Mouse (Mus musculus): ENCODE measurements around the gene AU040320. TPM values are rescaled to one million over a fixed set of nuclear protein-coding genes. Genes with fewer than 3 reads are reported as not detected.

The AU040320 gene
- polyA plus RNA-seq, 1 experiment from 2014 or later, result 28.2 TPM

DNA sequence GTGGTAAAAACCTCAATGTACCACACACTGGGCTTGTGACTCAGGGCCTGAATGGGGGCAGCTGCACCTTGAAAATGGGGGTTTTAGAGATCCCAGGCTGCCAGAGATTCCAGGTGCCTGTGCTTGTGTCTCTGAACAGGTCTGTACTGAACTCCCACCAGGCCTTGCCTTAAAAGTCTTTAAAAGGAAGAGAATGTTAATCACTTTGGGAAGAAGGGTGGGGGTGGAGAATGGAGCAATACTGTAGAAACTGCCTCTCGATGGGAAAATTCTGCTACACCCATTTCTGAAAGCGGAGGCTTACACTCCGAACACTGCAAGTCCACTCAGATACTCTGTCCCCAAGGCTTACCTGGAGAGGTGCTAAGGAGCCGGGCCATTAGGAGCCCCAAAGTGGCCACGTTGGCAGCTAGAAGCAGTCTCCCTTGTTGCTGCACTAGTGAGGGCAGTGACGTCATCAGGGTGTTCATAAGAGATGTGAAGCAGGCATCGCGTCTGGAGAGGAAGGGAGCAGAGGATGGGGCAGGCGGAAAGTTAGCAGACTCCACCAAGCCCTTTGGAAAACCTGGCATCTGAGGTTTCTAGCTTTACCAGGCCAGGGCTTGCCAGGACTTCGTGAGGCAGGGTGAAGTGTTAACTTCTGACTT is 7.0 kb upstream of the AU040320 start:
- no peak overlapping the region for H3K4me3 ChIP-seq (ENCODE audit: low read depth, low read length)
- H3K9ac ChIP-seq (ENCODE audit: low read length), result no peak overlapping the region
- no peaks in the 10 kb centered on the region for H3K27me3 ChIP-seq (replicated peaks; ENCODE audit: control insufficient read depth, insufficient read depth, low read length)
- no peak for DNase-seq (ENCODE audit: low spot score)
- no peak for ATAC-seq
- H3K27ac ChIP-seq (ENCODE audit: low read depth, low read length), result no peak overlapping the region
- no peak overlapping the region for H3K4me2 ChIP-seq (ENCODE audit: low read length)
- H3K4me1 ChIP-seq (ENCODE audit: control insufficient read depth, insufficient read depth, low read length), result peaks cover 18% of the 10 kb centered on the region
- H3K36me3 ChIP-seq (ENCODE audit: control insufficient read depth, insufficient read depth, low read length), result peaks cover 57% of the 10 kb centered on the region
- WGBS, result 80% methylated on average over 10 of the region's 10 CpGs
- H3K9me3 ChIP-seq (replicated peaks; ENCODE audit: control insufficient read depth, low read length), result no peaks in the 10 kb centered on the region

DNA sequence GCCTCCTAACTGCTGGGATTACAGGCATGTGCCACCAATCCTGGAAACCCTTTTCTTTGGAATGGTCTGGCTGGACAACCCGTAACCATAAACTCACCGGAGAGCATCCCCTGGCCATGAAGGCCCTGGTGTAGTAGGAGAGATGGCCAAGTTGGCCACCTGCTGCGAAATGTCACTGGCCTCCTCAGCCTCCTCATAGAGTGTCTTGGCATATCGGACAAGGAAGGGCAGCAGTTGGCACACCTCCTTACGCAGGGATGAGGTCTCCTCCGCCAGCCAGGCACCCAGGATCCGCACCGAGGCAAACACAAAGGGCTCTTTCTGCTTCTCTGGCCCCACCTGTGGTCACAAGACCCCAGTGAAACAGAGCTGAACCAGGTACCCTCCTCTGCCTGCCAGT is 5.0 kb upstream of the AU040320 start:
- ATAC-seq (no peak), DNase-seq (ENCODE audit: low spot score) (no peak)
- Histone ChIP-seq H3K27ac (ENCODE audit: low read depth, low read length) (no peak overlapping the region), H3K27me3 (replicated peaks; ENCODE audit: control insufficient read depth, insufficient read depth, low read length) (no peaks in the 10 kb centered on the region), H3K4me1 (ENCODE audit: control insufficient read depth, insufficient read depth, low read length) (peaks cover 28% of the 10 kb centered on the region), H3K4me2 (ENCODE audit: low read length) (no peak overlapping the region), H3K4me3 (ENCODE audit: low read depth, low read length) (no peak overlapping the region), H3K9me3 (replicated peaks; ENCODE audit: control insufficient read depth, low read length) (no peaks in the 10 kb centered on the region), H3K9ac (ENCODE audit: low read length) (0 out of 2 replicates have a peak overlapping the region, but pooled peaks have one; percentile 29), H3K36me3 (ENCODE audit: control insufficient read depth, insufficient read depth, low read length) (peaks cover 57% of the 10 kb centered on the region)
- 91% methylated on average over 8 of the region's 8 CpGs for WGBS

DNA sequence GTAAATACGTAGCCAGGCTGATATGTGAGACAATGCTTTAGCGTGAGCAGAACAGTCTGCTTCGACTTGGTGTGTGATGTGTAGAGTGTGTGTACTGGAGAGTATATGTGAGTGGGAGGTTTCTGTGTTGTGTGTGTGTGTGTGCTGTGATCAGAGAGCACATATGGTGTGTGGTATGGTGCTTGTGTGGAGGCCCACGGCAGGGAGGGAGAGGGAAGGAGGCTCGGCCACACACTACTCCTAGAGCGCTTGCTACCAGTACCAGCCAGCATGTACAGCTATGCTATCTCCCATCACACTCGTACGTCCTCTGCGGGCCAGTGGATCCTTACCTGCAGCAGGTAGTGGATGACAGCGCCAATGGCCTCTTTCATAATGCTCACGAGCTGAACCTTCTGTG is 3.8 kb upstream of the AU040320 start:
- H3K9me3 ChIP-seq (replicated peaks; ENCODE audit: control insufficient read depth, low read length), result no peaks in the 10 kb centered on the region
- peak overlapping the region; percentile 29; the same call in 1 of the 2 replicates for H3K9ac ChIP-seq (ENCODE audit: low read length)
- H3K36me3 ChIP-seq (ENCODE audit: control insufficient read depth, insufficient read depth, low read length), result peaks cover 48% of the 10 kb centered on the region
- peak overlapping the region; percentile 44; the same call in 1 of the 2 replicates for H3K27ac ChIP-seq (ENCODE audit: low read depth, low read length)
- H3K27me3 ChIP-seq (replicated peaks; ENCODE audit: control insufficient read depth, insufficient read depth, low read length), result no peaks in the 10 kb centered on the region
- peaks cover 32% of the 10 kb centered on the region for H3K4me1 ChIP-seq (ENCODE audit: control insufficient read depth, insufficient read depth, low read length)
- ATAC-seq (no peak), DNase-seq (ENCODE audit: low spot score) (no peak)
- 84% methylated on average over 11 of the region's 11 CpGs for WGBS
- peak overlapping the region; percentile 29 for H3K4me2 ChIP-seq (ENCODE audit: low read length)
- no peak overlapping the region for H3K4me3 ChIP-seq (ENCODE audit: low read depth, low read length)

DNA sequence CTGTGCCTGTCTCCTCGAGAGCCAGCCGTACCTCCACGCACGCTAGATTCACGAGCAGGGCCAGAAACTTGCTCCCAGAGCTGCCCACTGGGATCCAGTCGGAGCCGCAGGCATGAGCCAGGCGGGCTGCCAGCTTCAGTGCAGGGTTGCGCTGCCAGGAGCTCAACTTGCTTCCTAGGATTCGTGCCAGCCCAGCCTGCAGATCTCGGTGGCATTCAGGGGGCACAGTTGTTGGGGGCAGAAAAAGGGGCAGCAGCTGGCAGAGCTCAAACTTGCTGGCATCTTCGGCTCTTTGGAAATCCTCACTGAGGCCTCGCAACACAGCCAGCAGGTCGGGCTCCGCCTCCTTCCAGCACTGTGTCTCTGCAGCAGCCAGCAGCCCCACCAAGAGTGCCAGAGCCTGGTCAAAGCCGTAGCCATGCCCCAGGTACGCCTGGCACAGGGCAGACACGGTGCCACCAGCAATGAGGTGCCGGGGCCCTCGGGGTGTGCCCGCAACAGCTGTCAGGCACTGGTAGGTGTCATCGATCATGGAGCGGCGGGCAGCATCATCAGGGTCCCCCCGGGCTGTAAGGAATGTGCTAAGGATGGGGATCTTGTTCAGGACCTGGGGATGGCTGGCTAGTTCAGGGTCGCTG is 3.2 kb upstream of the AU040320 start:
- no peak for ATAC-seq
- Histone ChIP-seq H3K9ac (ENCODE audit: low read length) (0 out of 2 replicates have a peak overlapping the region, but pooled peaks have one; percentile 8), H3K36me3 (ENCODE audit: control insufficient read depth, insufficient read depth, low read length) (peaks cover 42% of the 10 kb centered on the region), H3K4me2 (ENCODE audit: low read length) (peak overlapping the region; percentile 29), H3K4me1 (ENCODE audit: control insufficient read depth, insufficient read depth, low read length) (peaks cover 38% of the 10 kb centered on the region), H3K27me3 (replicated peaks; ENCODE audit: control insufficient read depth, insufficient read depth, low read length) (no peaks in the 10 kb centered on the region), H3K9me3 (replicated peaks; ENCODE audit: control insufficient read depth, low read length) (no peaks in the 10 kb centered on the region), H3K4me3 (ENCODE audit: low read depth, low read length) (no peak overlapping the region), H3K27ac (ENCODE audit: low read depth, low read length) (peak overlapping the region; percentile 44; the same call in 1 of the 2 replicates)
- 65% methylated on average over 26 of the region's 26 CpGs for WGBS
- DNase-seq (ENCODE audit: low spot score), result peak; percentile 87

DNA sequence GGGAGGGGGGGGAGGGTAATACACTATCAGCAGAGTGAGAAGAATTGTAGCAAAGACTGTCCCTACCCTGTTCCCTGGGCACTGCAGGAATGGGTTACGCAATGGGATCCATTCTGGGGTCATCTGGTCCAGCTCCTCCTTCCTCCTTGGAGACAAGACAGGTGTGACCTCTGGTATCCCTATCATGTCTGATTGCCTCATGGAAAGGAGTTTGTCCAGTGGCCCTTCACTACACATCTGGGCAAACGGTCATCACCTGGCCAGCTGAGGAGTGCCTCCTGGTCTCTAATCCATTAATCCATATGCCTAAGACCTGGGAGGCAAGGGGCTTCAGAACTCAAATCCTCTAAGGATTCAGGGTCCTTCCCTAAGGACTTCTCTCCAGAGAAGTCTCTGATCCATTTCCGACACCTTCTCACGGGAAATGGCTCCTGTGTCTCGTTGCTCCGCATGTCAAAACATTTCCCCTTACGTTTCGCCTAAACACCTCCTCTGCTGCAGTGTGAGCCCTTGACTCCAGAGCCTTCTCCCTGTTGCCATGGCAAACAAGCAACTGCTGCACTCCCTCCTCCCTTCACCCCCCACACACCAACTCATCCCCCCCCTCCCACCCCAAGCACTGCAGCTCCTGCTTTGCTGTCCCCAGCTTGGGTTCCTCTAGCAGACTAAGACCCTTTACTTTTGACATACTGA is 2.3 kb upstream of the AU040320 start:
- no peak for ATAC-seq
- Histone ChIP-seq H3K9me3 (replicated peaks; ENCODE audit: control insufficient read depth, low read length) (no peaks in the 10 kb centered on the region), H3K4me1 (ENCODE audit: control insufficient read depth, insufficient read depth, low read length) (peaks cover 42% of the 10 kb centered on the region), H3K4me3 (ENCODE audit: low read depth, low read length) (peak overlapping the region; percentile 89; the same call in 1 of the 2 replicates), H3K4me2 (ENCODE audit: low read length) (peak overlapping the region; percentile 77; the same call in 1 of the 2 replicates), H3K36me3 (ENCODE audit: control insufficient read depth, insufficient read depth, low read length) (peaks cover 36% of the 10 kb centered on the region), H3K27me3 (replicated peaks; ENCODE audit: control insufficient read depth, insufficient read depth, low read length) (no peaks in the 10 kb centered on the region), H3K27ac (ENCODE audit: low read depth, low read length) (no peak overlapping the region), H3K9ac (ENCODE audit: low read length) (peak overlapping the region; percentile 90; the same call in 1 of the 2 replicates)
- 65% methylated on average over 8 of the region's 8 CpGs for whole genome bisulfite sequencing
- DNase-seq (ENCODE audit: low spot score), result no peak

DNA sequence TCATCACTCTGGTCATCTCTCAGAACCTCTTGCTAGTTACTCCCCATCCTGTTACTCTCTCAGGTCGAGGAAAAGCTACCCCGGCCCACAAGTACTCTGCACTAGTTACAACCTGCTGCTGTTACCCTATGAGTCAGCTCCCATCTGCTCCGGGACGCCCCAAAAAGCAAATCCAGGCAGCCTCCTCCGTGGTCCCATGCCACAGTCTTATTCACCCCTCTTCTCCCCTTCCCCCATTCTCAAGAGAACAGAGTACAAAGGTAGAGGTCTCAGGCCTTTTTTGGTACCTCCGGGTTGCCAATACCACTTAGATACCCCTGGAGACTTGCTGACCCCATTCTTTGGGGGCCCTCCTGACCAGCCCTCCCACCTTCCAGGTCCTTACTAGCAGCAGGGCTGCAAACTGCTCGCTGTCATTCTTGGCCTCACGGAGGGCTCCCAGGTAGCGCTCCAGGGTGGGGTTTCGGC is 1.8 kb upstream of the AU040320 start:
- Histone ChIP-seq H3K27ac (ENCODE audit: low read depth, low read length) (no peak overlapping the region), H3K4me2 (ENCODE audit: low read length) (peak overlapping the region; percentile 77), H3K4me3 (ENCODE audit: low read depth, low read length) (peak overlapping the region; percentile 89), H3K36me3 (ENCODE audit: control insufficient read depth, insufficient read depth, low read length) (peaks cover 30% of the 10 kb centered on the region), H3K27me3 (replicated peaks; ENCODE audit: control insufficient read depth, insufficient read depth, low read length) (no peaks in the 10 kb centered on the region), H3K9me3 (replicated peaks; ENCODE audit: control insufficient read depth, low read length) (no peaks in the 10 kb centered on the region), H3K9ac (ENCODE audit: low read length) (peak overlapping the region; percentile 90), H3K4me1 (ENCODE audit: control insufficient read depth, insufficient read depth, low read length) (peaks cover 42% of the 10 kb centered on the region)
- no peak for ATAC-seq
- no peak for DNase-seq (ENCODE audit: low spot score)
- 44% methylated on average over 10 of the region's 10 CpGs for WGBS

DNA sequence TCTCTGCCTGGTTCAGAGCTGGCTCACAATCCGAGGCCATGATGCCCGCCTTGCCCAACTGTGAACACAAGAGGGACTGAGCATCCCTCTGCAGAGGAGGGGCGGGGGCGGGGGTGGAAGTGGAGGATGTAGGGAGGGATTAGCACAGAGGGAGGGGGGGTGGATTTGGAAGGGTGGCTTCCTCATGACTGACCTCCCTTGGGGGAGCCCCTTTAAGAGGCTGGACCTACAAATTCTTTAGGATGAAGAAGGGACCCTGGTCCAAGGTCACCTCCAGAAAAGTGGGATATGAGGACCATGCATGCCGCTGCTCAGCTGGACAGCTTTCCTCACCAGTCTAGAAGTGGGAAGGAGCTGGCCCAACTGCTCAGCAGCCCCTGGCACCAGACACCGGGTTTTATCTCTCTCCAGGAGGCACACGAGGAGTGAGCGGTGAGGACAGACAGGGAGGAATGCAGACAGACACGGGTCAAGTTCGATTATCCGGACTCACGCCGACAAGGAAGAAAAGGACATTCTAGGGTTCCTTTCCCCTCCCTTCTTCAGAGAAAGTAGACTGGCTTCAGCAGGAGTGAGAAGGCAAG is 1.2 kb upstream of the AU040320 start:
- H3K4me2 ChIP-seq (ENCODE audit: low read length), result peak overlapping the region; percentile 77
- 2% methylated on average over 13 of the region's 13 CpGs for WGBS
- ATAC-seq, result no peak
- peaks cover 24% of the 10 kb centered on the region for H3K36me3 ChIP-seq (ENCODE audit: control insufficient read depth, insufficient read depth, low read length)
- H3K9ac ChIP-seq (ENCODE audit: low read length), result peak overlapping the region; percentile 90
- H3K9me3 ChIP-seq (replicated peaks; ENCODE audit: control insufficient read depth, low read length), result no peaks in the 10 kb centered on the region
- H3K27ac ChIP-seq (ENCODE audit: low read depth, low read length), result no peak overlapping the region
- peaks cover 42% of the 10 kb centered on the region for H3K4me1 ChIP-seq (ENCODE audit: control insufficient read depth, insufficient read depth, low read length)
- H3K4me3 ChIP-seq (ENCODE audit: low read depth, low read length), result peak overlapping the region; percentile 89
- no peak for DNase-seq (ENCODE audit: low spot score)
- no peaks in the 10 kb centered on the region for H3K27me3 ChIP-seq (replicated peaks; ENCODE audit: control insufficient read depth, insufficient read depth, low read length)

DNA sequence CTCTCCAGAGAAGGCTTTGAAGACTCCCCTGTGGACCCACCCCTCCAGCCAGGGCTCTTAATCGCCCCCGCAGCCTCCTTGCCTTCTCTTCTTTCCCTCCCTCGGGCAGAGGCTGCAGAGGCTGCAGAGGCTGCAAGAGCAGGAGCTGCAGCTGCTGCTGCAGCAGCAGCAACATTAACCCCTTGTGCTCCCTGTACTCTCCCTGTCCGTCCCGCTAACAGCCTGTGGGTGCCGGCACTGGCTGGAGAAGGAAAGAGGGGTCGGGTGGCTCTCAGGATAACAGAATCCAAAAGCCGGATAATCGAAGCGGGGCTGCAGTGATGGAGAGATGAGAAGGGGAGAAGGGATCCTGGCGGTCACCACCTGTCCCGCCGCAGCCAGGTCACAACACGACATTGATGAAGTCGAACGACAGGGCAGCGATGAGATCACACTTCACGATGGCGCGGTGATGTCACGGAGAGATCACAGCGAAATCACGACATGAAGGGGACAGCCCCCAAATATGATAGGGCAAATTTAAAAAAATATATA is 669 bp upstream of the AU040320 start:
- peaks cover 42% of the 10 kb centered on the region for H3K4me1 ChIP-seq (ENCODE audit: control insufficient read depth, insufficient read depth, low read length)
- under 1% methylated on average over 23 of the region's 23 CpGs for WGBS
- peak; percentile 2; the same call in 1 of the 2 replicates for ATAC-seq

More for the DNA sequence above, 669 bp upstream of the AU040320 start:
- Histone ChIP-seq H3K9ac (ENCODE audit: low read length) (peak overlapping the region; percentile 90), H3K9me3 (replicated peaks; ENCODE audit: control insufficient read depth, low read length) (no peaks in the 10 kb centered on the region), H3K27ac (ENCODE audit: low read depth, low read length) (peak overlapping the region; percentile 95), H3K27me3 (replicated peaks; ENCODE audit: control insufficient read depth, insufficient read depth, low read length) (no peaks in the 10 kb centered on the region), H3K4me2 (ENCODE audit: low read length) (peak overlapping the region; percentile 77), H3K36me3 (ENCODE audit: control insufficient read depth, insufficient read depth, low read length) (peaks cover 22% of the 10 kb centered on the region), H3K4me3 (ENCODE audit: low read depth, low read length) (peak overlapping the region; percentile 89)
- no peak for DNase-seq (ENCODE audit: low spot score)
